Mouse (Mus musculus) liver, adult 2 months (tissue): ENCODE results near the gene Rhox7a.
"Not testable (repeated sequence)": the region's sequence is repeated elsewhere in the genome, so short reads cannot be mapped to it uniquely, and the experiment has no call there.

Source experiments
- CTCF ChIP-seq: fragments of 200-500 bp; IDR thresholded peaks from 2 replicates; pipeline ENCODE4 v1.5.1; 2011; ENCODE audit warnings: low read depth, low read length, control low read depth
- POLR2A ChIP-seq: fragments of 200-500 bp; IDR thresholded peaks from 2 replicates; pipeline ENCODE4 v1.6.1; 2011; ENCODE audit warnings: low read length, control low read depth; ENCODE audit not compliant: insufficient read depth; ENCODE audit errors: extremely low read depth

- TF ChIP-seq CTCF, POLR2A: not testable (repeated sequence)
These were observed at the start of gene Rhox7a for GRCm38 (mm10) chrX:37831386-37831785.
